Mouse (Mus musculus) neural tube, postnatal 0 days (tissue): ENCODE data around the gene Ryr3. TPM values are rescaled to one million over a fixed set of nuclear protein-coding genes. Genes with fewer than 3 reads are reported as not detected.

Experiments
- microRNA-seq: library from miRNA; unstranded; fragments of <30 nt; microRNA quantifications from one replicate; pipeline ENCODE4, GENCODE M21; 2016
- polyA plus RNA-seq: library from polyadenylated mRNA; unstranded; fragments of >200 nt; fragmentation: Nextera tagmentation; extraction: Ambion mirVana; gene quantifications from 2 replicates; pipeline ENCODE4 v1.2.1, GENCODE M21; 2015

Gene Ryr3
- 4.8 and 6.9 TPM in 2 replicates for polyA plus RNA-seq

GRCm38 (mm10) chr2:113216746-113217461, at the start of gene Ryr3:
TSS of gene Ryr3 (minus strand) at chr2:113217096.

Small RNA genes lying within 50 kb of the gene (microRNA-seq; reads per million reads assigned to microRNA genes)
- not detected for gene Gm44374

Other genes starting within 250 kb of the Ryr3 start
- gene Tmco5b, start 68.6 kb upstream of the Ryr3 start, polyA plus RNA-seq = 0.17 TPM in 1 of 2 replicates, not detected in the other
- gene Fmn1, start 110.6 kb upstream of the Ryr3 start, polyA plus RNA-seq = 0.79 and 1.0 TPM in 2 replicates